7 mouse cellular contexts compared by ENCODE assay signal in genomic region chr19:5038709-5039156, GRCm38 (mm10). TPM values are rescaled to one million over a fixed set of nuclear protein-coding genes. Genes with fewer than 3 reads are reported as not detected.
A peak's percentile ranks its signal among the peaks of the same experiment; 100 is the strongest.
DNase-seq lines count a peak whose midpoint lies in the region; ATAC-seq and TF ChIP-seq lines count a peak whose summit lies in the region.

Gene B4gat1, plus strand, starts transcription at chr19:5038826.
Gene AC124502.3, plus strand, starts transcription at chr19:5038891.

- H3K4me2 ChIP-seq in intestine, embryonic 14.5 days (ENCODE audit: low read length), result peak within 1 kb of the TSS; percentile 95

- H3K9me3 ChIP-seq in intestine, embryonic 14.5 days (ENCODE audit: control insufficient read depth, low read length), result no peaks in the 10 kb centered on the region
- no peaks in the 10 kb centered on the region for H3K9me3 ChIP-seq in midbrain, embryonic 10.5 days (replicated peaks)

- intact Hi-C loops in gastrocnemius, postnatal 14 days (cut with DNase I; ENCODE audit: low total_unique reads), result no loop called here
- intact Hi-C loops in left cerebral cortex, postnatal 36 days (cut with DNase I), result no loop called here

- peak within 1 kb of the TSS; percentile 69 for H3K9ac ChIP-seq in intestine, embryonic 14.5 days (ENCODE audit: low read length)

- H3K27me3 ChIP-seq in intestine, embryonic 14.5 days (replicated peaks; ENCODE audit: control insufficient read depth, insufficient read depth, low read length), result no peaks in the 10 kb centered on the region
- peaks cover 9% of the 10 kb centered on the region for H3K27me3 ChIP-seq in midbrain, embryonic 10.5 days (ENCODE audit: low read depth, poor library complexity, severe bottlenecking)

- TF ChIP-seq CTCF in cortical plate, adult 2 months (IDR thresholded peaks at IDR 0.05; ENCODE audit: extremely low read depth, insufficient read depth, low read length), result no peak

- H3K36me3 ChIP-seq in intestine, embryonic 14.5 days (ENCODE audit: control insufficient read depth, insufficient read depth, low read length), result 0 out of 2 replicates have a peak, but pooled peaks cover 2% of the 10 kb centered on the region
- H3K36me3 ChIP-seq in midbrain, embryonic 10.5 days, result peaks cover 14% of the 10 kb centered on the region

- H3K4me1 ChIP-seq in cortical plate, adult 2 months (ENCODE audit: control insufficient read depth, insufficient read depth, low read length), result no peaks in the 10 kb centered on the region
- peaks cover 16% of the 10 kb centered on the region for H3K4me1 ChIP-seq in intestine, embryonic 14.5 days (replicated peaks; ENCODE audit: control insufficient read depth, insufficient read depth, low read length)
- peaks cover 49% of the 10 kb centered on the region for H3K4me1 ChIP-seq in midbrain, embryonic 10.5 days

- ATAC-seq in intestine, embryonic 14.5 days (replicated peaks; ENCODE audit: low FRiP score, low TSS enrichment, low read depth), result peak; percentile 86

- peak; percentile 83 for TF ChIP-seq POLR2A in cortical plate, adult 2 months (IDR thresholded peaks at IDR 0.05; ENCODE audit: extremely low read depth, insufficient read depth, low read length)

- peak within 1 kb of the TSS; percentile 65 for H3K4me3 ChIP-seq in cortical plate, adult 2 months (ENCODE audit: insufficient read depth, low read length)
- peak within 1 kb of the TSS; percentile 95 for H3K4me3 ChIP-seq in intestine, embryonic 14.5 days (ENCODE audit: low read depth, low read length)
- peak within 1 kb of the TSS; percentile 95 for H3K4me3 ChIP-seq in midbrain, embryonic 10.5 days

- 0% methylated on average over 43 of the region's 44 CpGs for WGBS in intestine, embryonic 14.5 days
- under 1% methylated on average over 44 of the region's 44 CpGs for WGBS in midbrain, embryonic 10.5 days

- peak within 1 kb of the TSS; percentile 62 for H3K27ac ChIP-seq in cortical plate, adult 2 months (ENCODE audit: insufficient read depth, low read length)
- peak within 1 kb of the TSS; percentile 90 for H3K27ac ChIP-seq in intestine, embryonic 14.5 days (ENCODE audit: low read depth)
- H3K27ac ChIP-seq in midbrain, embryonic 10.5 days (replicated peaks), result peak within 1 kb of the TSS; percentile 92

- peak; percentile 80 to 81 for DNase-seq in adrenal gland, adult 18-20 months (ENCODE audit: low spot score in 2 of 2)
- peak; percentile 91 for DNase-seq in gastrocnemius, postnatal 14 days
- DNase-seq in intestine, embryonic 14.5 days (ENCODE audit: low spot score), result peak; percentile 91
- DNase-seq in left cerebral cortex, postnatal 36 days (ENCODE audit: low spot score in 2 of 2), result peak; percentile 91
- peak; percentile 93 for DNase-seq in midbrain, embryonic 10.5 days (ENCODE audit: low spot score)
- DNase-seq in skeletal muscle tissue, adult 2 months (ENCODE audit: low read depth, low spot score), result peak; percentile 82

RNA-seq across cellular contexts. Expression of gene B4gat1, which starts in this region (rescaled TPM):
- 10 to 100 TPM; 25.9 to 31.8 TPM for total RNA-seq in adrenal gland, adult 18-20 months (2021)
- polyA plus RNA-seq in cortical plate, adult 2 months (2012; rRNA removed), result 106 and 111 TPM in 2 replicates
- 10 to 100 TPM; 20.4 to 23.7 TPM for total RNA-seq in gastrocnemius, postnatal 14 days (2021)
- polyA plus RNA-seq in intestine, embryonic 14.5 days (2014; fragmentation: Nextera tagmentation; extraction: Ambion mirVana), result 39.1 and 45.2 TPM in 2 replicates
- total RNA-seq in left cerebral cortex, postnatal 36 days (2021), result 100 to 1,000 TPM; 118 to 135 TPM
- polyA plus RNA-seq in midbrain, embryonic 10.5 days (2016; fragmentation: Nextera tagmentation; extraction: Ambion mirVana), result 39.4 and 42.1 TPM in 2 replicates

RNA-seq across cellular contexts. Expression of gene AC124502.3, which starts in this region (rescaled TPM):
- total RNA-seq in adrenal gland, adult 18-20 months (2021), result 1 to 10 TPM in 1 of 2 experiments, under 1 TPM in 1; 0.73 to 1.5 TPM
- 4.8 and 6.8 TPM in 2 replicates for polyA plus RNA-seq in cortical plate, adult 2 months (2012; rRNA removed)
- under 1 TPM; 0.43 to 0.89 TPM for total RNA-seq in gastrocnemius, postnatal 14 days (2021)
- 1.1 and 1.6 TPM in 2 replicates for polyA plus RNA-seq in intestine, embryonic 14.5 days (2014; fragmentation: Nextera tagmentation; extraction: Ambion mirVana)
- total RNA-seq in left cerebral cortex, postnatal 36 days (2021), result 1 to 10 TPM; 4.6 to 6.1 TPM
- polyA plus RNA-seq in midbrain, embryonic 10.5 days (2016; fragmentation: Nextera tagmentation; extraction: Ambion mirVana), result 2.2 and 4.4 TPM in 2 replicates

Comparison
In these comparisons a context has a peak if more than half of its experiments do, and no peak if none do; other contexts are left out.
1. Peak in every context shown above with its lines: DNase-seq, ATAC-seq, H3K4me3 ChIP-seq and H3K27ac ChIP-seq.